Mouse (Mus musculus) olfactory bulb, adult 2 months (tissue): ENCODE measurements around the gene Foxn1.

Experiments
- CTCF ChIP-seq: fragments of 200-500 bp; IDR thresholded peaks from 2 replicates; pipeline ENCODE4 v1.5.1; 2012; ENCODE audit warnings: low read depth, mild to moderate bottlenecking, low read length, moderate library complexity; ENCODE audit not compliant: insufficient read depth
- POLR2A ChIP-seq: fragments of 200-500 bp; IDR thresholded peaks from 2 replicates; pipeline ENCODE4 v1.6.1; 2012; ENCODE audit warnings: mild to moderate bottlenecking, low read depth, low read length, moderate library complexity; ENCODE audit not compliant: insufficient read depth

DNA sequence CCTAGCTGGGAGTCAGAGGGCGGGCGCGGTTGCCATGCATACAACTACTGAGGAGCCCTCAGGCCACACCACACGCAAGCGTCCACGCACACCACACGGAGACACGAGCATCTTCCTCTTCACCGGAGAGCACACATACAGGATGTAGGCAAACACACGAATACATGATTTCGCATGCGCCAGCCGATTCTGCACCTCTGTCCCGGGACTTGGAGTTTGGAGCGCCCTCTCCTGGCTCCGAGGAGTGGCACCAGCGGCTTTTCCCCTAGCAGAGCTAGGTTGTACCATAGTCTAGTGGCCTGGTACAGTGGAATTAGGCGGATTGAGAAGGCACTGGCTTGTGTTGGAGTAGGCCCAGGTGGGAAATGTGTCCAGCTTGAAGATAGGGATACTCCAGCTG lies 11.0 kb upstream of the Foxn1 start:
- TF ChIP-seq CTCF (peak; percentile 64; the same call in 1 of the 2 replicates), POLR2A (no peak)
